ENCODE assay signal across 20 mouse cellular contexts in the genomic region with DNA sequence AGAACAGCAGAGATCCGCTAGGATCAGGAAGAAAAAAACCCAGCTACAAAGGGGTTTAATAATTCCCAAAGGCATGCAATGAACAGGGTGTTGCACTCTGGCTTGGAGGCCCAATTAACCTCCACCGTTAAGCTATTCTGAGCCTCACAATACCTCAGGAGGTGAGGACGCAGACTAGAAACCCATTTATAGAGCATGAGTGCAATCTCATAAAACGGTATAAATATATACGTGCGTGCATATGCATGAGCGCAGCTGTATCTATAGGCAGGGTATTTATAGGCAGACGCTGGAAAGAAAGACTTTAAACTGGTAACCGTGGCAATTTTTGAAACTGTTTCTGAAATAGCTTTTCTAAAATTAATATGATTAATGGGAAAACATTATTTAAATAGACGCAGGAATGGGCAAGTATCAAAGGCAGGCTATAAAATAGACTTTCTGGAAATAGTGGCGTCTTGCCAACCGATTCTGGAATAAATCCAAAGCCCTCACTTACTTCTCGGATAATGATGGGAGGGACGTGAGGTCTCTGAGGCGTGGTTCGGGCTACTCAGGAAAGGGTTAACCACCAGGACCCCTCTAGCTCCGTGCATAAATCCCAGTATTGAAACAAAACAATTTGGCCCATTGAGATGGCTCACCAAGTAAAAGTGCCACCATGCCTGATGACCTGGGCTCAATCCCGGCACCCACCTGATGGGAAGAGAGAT. TPM values are rescaled to one million over a fixed set of nuclear protein-coding genes. Genes with fewer than 3 reads are reported as not detected.
DNase-seq lines count a peak whose midpoint lies in the region; ATAC-seq and TF ChIP-seq lines count a peak whose summit lies in the region.
"Had no signal": no experiment of that assay in that cellular context is flagged by ENCODE, and none has a peak within 500 bp of the region (broad histone marks: within the 10 kb centered on the region; RNA-seq: fewer than 3 reads in every experiment).

No protein-coding gene starts in this region.

- no peak overlapping the region for H3K4me3 ChIP-seq in embryonic facial prominence, embryonic 14.5 days (ENCODE audit: low read depth, low read length)
- H3K4me3 ChIP-seq in embryonic facial prominence, embryonic 10.5 days: no peak overlapping the region
- no peak overlapping the region for H3K4me3 ChIP-seq in kidney, embryonic 15.5 days (replicated peaks)
- H3K4me3 ChIP-seq in neural tube, embryonic 15.5 days (replicated peaks): no peak overlapping the region
- no peak overlapping the region for H3K4me3 ChIP-seq in left cerebral cortex, adult 2 months
- H3K4me3 ChIP-seq: heart, embryonic 10.5 days; neural tube, embryonic 12.5 days had no signal

- TF ChIP-seq CTCF in left cerebral cortex, adult 2 months (IDR thresholded peaks at IDR 0.05): no peak

- H3K4me2 ChIP-seq in embryonic facial prominence, embryonic 14.5 days (ENCODE audit: low read depth, low read length): no peak overlapping the region
- no peak overlapping the region for H3K4me2 ChIP-seq in kidney, embryonic 15.5 days
- peak overlapping the region; percentile 5; the same call in 1 of the 2 replicates for H3K4me2 ChIP-seq in neural tube, embryonic 15.5 days
- H3K4me2 ChIP-seq: midbrain, embryonic 11.5 days; neural tube, embryonic 12.5 days had no signal

- H3K9me3 ChIP-seq in embryonic facial prominence, embryonic 14.5 days (ENCODE audit: control insufficient read depth, low read length): no peaks in the 10 kb centered on the region
- 0 out of 2 replicates have a peak, but pooled peaks cover 3% of the 10 kb centered on the region for H3K9me3 ChIP-seq in embryonic facial prominence, embryonic 10.5 days
- no peaks in the 10 kb centered on the region for H3K9me3 ChIP-seq in kidney, embryonic 15.5 days (replicated peaks)
- no peaks in the 10 kb centered on the region for H3K9me3 ChIP-seq in neural tube, embryonic 15.5 days (replicated peaks)
- H3K9me3 ChIP-seq: heart, embryonic 10.5 days had no signal

- ATAC-seq in embryonic facial prominence, embryonic 14.5 days (ENCODE audit: low read depth): 0 out of 2 replicates have a peak, but pooled peaks have one; percentile 27
- ATAC-seq in kidney, embryonic 15.5 days (replicated peaks; ENCODE audit: low FRiP score): no peak; the same call in 1 of the 2 replicates
- no peak for ATAC-seq in neural tube, embryonic 15.5 days (ENCODE audit: low FRiP score)
- ATAC-seq: intestine, postnatal 0 days; Patski had no signal

- no peaks in the 10 kb centered on the region for H3K36me3 ChIP-seq in embryonic facial prominence, embryonic 14.5 days (ENCODE audit: control insufficient read depth, insufficient read depth, low read length)
- peaks cover 7% of the 10 kb centered on the region; the same call in 1 of the 2 replicates for H3K36me3 ChIP-seq in embryonic facial prominence, embryonic 10.5 days (replicated peaks)
- 0 out of 2 replicates have a peak, but pooled peaks cover 4% of the 10 kb centered on the region for H3K36me3 ChIP-seq in kidney, embryonic 15.5 days
- no peaks in the 10 kb centered on the region for H3K36me3 ChIP-seq in neural tube, embryonic 15.5 days
- H3K36me3 ChIP-seq: neural tube, embryonic 12.5 days had no signal

- H3K27ac ChIP-seq in embryonic facial prominence, embryonic 14.5 days (replicated peaks; ENCODE audit: low read depth, low read length): no peak overlapping the region
- no peak overlapping the region for H3K27ac ChIP-seq in embryonic facial prominence, embryonic 10.5 days (replicated peaks)
- H3K27ac ChIP-seq in kidney, embryonic 15.5 days: peak overlapping the region; percentile 15
- no peak overlapping the region; the same call in 1 of the 2 replicates for H3K27ac ChIP-seq in neural tube, embryonic 15.5 days (replicated peaks)
- no peak overlapping the region for H3K27ac ChIP-seq in left cerebral cortex, adult 2 months
- H3K27ac ChIP-seq: heart, embryonic 10.5 days; neural tube, embryonic 12.5 days had no signal

- no peak overlapping the region for H3K9ac ChIP-seq in embryonic facial prominence, embryonic 14.5 days (ENCODE audit: low read depth, low read length)
- H3K9ac ChIP-seq in kidney, embryonic 15.5 days: no peak overlapping the region
- H3K9ac ChIP-seq in neural tube, embryonic 15.5 days (replicated peaks): no peak overlapping the region
- H3K9ac ChIP-seq: neural tube, embryonic 12.5 days had no signal

- H3K27me3 ChIP-seq in embryonic facial prominence, embryonic 14.5 days (replicated peaks; ENCODE audit: control insufficient read depth, insufficient read depth, low read length): no peaks in the 10 kb centered on the region
- H3K27me3 ChIP-seq in embryonic facial prominence, embryonic 10.5 days (replicated peaks; ENCODE audit: low read depth, poor library complexity, severe bottlenecking): no peaks in the 10 kb centered on the region
- no peaks in the 10 kb centered on the region for H3K27me3 ChIP-seq in kidney, embryonic 15.5 days
- H3K27me3 ChIP-seq in neural tube, embryonic 15.5 days (replicated peaks): no peaks in the 10 kb centered on the region
- H3K27me3 ChIP-seq: neural tube, embryonic 12.5 days; Patski had no signal

- no peak for DNase-seq in embryonic facial prominence, embryonic 14.5 days (ENCODE audit: low spot score)
- no peak for DNase-seq in embryonic facial prominence, embryonic 10.5 days (ENCODE audit: low spot score)
- no peak for DNase-seq in kidney, adult 18-20 months
- peak; percentile 62 to 67 for DNase-seq in right cerebral cortex, postnatal 10 days (ENCODE audit: low spot score in 2 of 2)
- DNase-seq in right cerebral cortex, postnatal 25 days: no peak
- no peak for DNase-seq in left cerebral cortex, adult 2 months (ENCODE audit: extremely low spot score in 1 of 2, low spot score in 2 of 2)
- DNase-seq: cerebellum, adult 9-10 months; gastrocnemius, postnatal 10 days; heart, postnatal 36 days; lung, adult 2 months; retina, postnatal 1 day had no signal

- 58% methylated on average over 18 of the region's 18 CpGs for WGBS in embryonic facial prominence, embryonic 14.5 days
- WGBS in embryonic facial prominence, embryonic 10.5 days: 85% methylated on average over 18 of the region's 18 CpGs
- WGBS in kidney, embryonic 15.5 days: 45% methylated on average over 18 of the region's 18 CpGs
- WGBS in neural tube, embryonic 15.5 days: 30% methylated on average over 18 of the region's 18 CpGs

- peaks cover 25% of the 10 kb centered on the region for H3K4me1 ChIP-seq in embryonic facial prominence, embryonic 14.5 days (ENCODE audit: control insufficient read depth, insufficient read depth, low read length)
- H3K4me1 ChIP-seq in embryonic facial prominence, embryonic 10.5 days: peaks cover 4% of the 10 kb centered on the region; the same call in 1 of the 2 replicates
- H3K4me1 ChIP-seq in kidney, embryonic 15.5 days: peaks cover 49% of the 10 kb centered on the region
- H3K4me1 ChIP-seq in neural tube, embryonic 15.5 days: peaks cover 24% of the 10 kb centered on the region

- intact Hi-C loops in left cerebral cortex, adult 2 months (cut with DNase I): no loop called here

RNA-seq across cellular contexts. Expression of gene Hip1, which starts 37.2 kb away (rescaled TPM):
- 45.6 and 47.1 TPM in 2 replicates for polyA plus RNA-seq in embryonic facial prominence, embryonic 14.5 days (2014; fragmentation: Nextera tagmentation; extraction: Ambion mirVana)
- 64.6 and 66.1 TPM in 2 replicates for polyA plus RNA-seq in embryonic facial prominence, embryonic 10.5 days (2016; fragmentation: Nextera tagmentation; extraction: Ambion mirVana)
- 43.2 and 45.2 TPM in 2 replicates for polyA plus RNA-seq in kidney, embryonic 15.5 days (2015; fragmentation: Nextera tagmentation; extraction: Ambion mirVana)
- 37.8 and 41.2 TPM in 2 replicates for polyA plus RNA-seq in neural tube, embryonic 15.5 days (2015; fragmentation: Nextera tagmentation; extraction: Ambion mirVana)
- 10 to 100 TPM; 48.7 to 51.9 TPM for total RNA-seq in left cerebral cortex, adult 2 months (2021)

RNA-seq across cellular contexts. Expression of gene Ccl26, which starts 55.7 kb away (rescaled TPM):
- not detected in 2 replicates for polyA plus RNA-seq in embryonic facial prominence, embryonic 14.5 days (2014; fragmentation: Nextera tagmentation; extraction: Ambion mirVana)
- polyA plus RNA-seq in embryonic facial prominence, embryonic 10.5 days (2016; fragmentation: Nextera tagmentation; extraction: Ambion mirVana): not detected in 2 replicates
- not detected in 2 replicates for polyA plus RNA-seq in kidney, embryonic 15.5 days (2015; fragmentation: Nextera tagmentation; extraction: Ambion mirVana)
- not detected in 2 replicates for polyA plus RNA-seq in neural tube, embryonic 15.5 days (2015; fragmentation: Nextera tagmentation; extraction: Ambion mirVana)
- total RNA-seq in left cerebral cortex, adult 2 months (2021): not detected
- total RNA-seq: gastrocnemius, postnatal 10 days; heart, postnatal 36 days; layer of hippocampus, postnatal 25 days had no signal
- polyA plus RNA-seq: heart, embryonic 10.5 days; intestine, postnatal 0 days; limb, embryonic 11.5 days; lung, adult 2 months; midbrain, embryonic 11.5 days; neural tube, embryonic 12.5 days; Patski had no signal

Comparison
In these comparisons a context has a peak if more than half of its experiments do, and no peak if none do; other contexts are left out.
1. DNase-seq: peak in right cerebral cortex, postnatal 10 days (2 of 2); none in embryonic facial prominence, embryonic 14.5 days (single experiment), embryonic facial prominence, embryonic 10.5 days (single experiment), kidney, adult 18-20 months (single experiment), right cerebral cortex, postnatal 25 days (single experiment) and left cerebral cortex, adult 2 months (0 of 2).